Mouse (Mus musculus) layer of hippocampus, adult 18-20 months (tissue): Measurements from ENCODE around the gene Tmem238. TPM values are rescaled to one million over a fixed set of nuclear protein-coding genes. Genes with fewer than 3 reads are reported as not detected.
A peak's percentile ranks its signal among the peaks of the same experiment; 100 is the strongest.
"Not testable (repeated sequence)": the region's sequence is repeated elsewhere in the genome, so short reads cannot be mapped to it uniquely, and the experiment has no call there.

Source experiments
- DNase-seq, 2 experiments: peaks; one replicate each; pipeline ENCODE4 v3.0.0; 2022; ENCODE audit warnings: low spot score in 2 of 2
- long read RNA-seq: library from polyadenylated mRNA; stranded (forward); transcript quantifications from one replicate; pipeline ENCODE4 v2.0.0, GENCODE M21; 2021
- total RNA-seq, 2 experiments: library from RNA; stranded (reverse); gene quantifications; 2 replicates each; pipeline ENCODE4 v1.2.3; 2021

Tmem238 gene
- 1 to 10 TPM; 2.8 to 2.9 TPM for total RNA-seq
- long read RNA-seq, partial matches to known transcripts = 0 of 4 reads
- long read RNA-seq, other reads (novel, unspliced or antisense) = 1 of 4 reads

DNA sequence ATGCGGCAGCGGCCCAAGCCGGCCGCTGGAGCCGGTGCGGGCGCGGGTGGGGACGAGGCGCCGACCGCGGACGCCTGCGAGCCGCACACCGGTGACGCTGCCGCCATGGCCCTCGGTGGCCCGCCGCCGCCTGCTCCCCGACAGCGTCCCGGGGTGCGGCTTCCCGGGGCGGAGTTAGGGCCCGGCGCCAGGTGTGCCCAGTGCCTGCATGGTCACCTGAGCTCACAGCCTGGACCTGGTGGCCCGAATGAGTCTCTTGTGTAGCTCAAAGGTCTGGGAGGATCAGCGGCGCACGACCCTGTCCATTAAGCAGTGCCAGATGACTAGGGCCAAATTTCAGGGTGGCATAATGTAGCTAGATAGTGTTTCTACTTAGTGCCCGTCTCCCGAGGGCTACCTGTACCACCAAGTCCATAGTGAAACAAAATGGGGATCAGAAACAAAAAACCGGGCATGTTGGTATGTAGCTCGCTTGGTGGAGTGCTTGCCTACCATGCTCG is at the start of gene Tmem238:
Gene Tmem238, minus strand, starts transcription at position 221 of the 500 bp plus-strand sequence.
- no peak for DNase-seq

DNA sequence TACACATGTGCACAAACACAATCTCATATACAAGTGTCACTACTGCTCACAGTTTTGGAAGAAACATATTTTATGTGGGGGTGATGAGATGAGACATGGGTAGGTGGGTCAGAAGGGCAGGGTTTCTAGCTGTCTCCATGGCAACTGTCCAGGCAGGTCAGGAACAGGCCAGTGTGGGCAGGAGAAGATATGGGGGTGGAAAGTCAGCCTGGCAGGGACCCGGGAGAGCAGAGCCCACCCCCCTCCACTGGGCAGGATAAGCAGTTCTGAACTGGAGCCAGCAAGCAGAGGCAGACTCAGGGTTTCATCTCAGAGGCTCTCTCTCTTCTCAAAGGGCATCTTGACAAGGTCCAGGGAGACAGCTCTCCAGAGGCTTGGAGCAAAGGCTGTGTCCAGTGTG is 48.2 kb upstream of the Tmem238 start:
- no peak for DNase-seq

DNA sequence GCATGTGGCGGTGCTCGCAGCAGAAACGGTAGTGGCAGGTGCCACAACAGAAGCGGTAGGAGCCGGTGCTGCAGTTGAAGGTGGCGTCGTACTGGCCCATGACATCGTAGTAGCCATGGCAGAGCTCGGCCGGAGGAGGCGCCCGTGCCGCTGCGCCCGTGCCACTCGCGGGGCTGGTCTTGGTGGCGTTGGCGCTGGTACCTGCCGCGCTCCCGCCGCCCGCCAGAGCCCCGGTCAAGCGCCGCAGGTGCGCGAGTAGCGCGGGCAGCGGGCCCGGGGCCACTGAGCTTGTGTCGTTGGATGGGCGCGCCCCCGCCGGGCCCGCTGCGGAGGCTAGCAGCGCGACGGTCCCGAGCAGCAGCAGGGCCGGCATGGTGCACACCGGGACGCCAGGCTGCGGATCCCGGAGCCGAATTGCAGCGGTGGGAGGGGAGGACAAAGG is 46.9 kb upstream of the Tmem238 start:
- DNase-seq = peak in 1 of 2 experiments; percentile 54

DNA sequence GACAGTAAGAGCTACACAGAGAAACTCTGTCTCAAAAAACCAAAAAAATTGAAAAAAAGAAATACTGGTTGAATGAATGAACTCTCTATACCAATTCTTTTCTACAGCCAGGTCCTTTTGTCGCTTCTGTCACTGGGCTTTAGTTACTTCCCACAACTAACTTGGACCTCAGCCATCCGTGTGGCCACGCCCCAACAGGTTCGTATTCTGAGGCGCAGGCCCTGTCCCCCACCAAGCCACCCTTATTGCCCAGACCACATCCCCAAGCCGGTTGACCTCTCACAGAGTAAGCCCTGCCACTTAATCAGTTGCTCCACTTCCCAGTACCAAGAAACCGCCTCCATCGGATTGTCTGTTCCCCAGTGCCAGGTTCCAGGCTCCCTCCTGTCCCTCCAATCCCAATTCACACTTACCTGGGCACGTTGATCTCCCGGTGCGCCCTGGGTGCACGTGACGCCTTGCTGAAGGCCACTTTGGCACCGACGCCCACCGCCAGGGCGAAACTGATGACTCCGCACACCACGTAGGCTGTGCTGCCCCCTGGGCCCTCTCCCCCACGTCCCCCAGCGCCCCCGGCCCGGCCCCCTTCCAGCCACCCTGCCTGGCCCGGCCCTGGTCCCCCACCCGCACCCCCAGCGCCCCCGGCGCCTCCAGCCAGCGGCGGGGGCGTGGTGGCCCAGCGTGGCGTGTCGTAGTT is 46.3 kb upstream of the Tmem238 start:
- no peak for DNase-seq

DNA sequence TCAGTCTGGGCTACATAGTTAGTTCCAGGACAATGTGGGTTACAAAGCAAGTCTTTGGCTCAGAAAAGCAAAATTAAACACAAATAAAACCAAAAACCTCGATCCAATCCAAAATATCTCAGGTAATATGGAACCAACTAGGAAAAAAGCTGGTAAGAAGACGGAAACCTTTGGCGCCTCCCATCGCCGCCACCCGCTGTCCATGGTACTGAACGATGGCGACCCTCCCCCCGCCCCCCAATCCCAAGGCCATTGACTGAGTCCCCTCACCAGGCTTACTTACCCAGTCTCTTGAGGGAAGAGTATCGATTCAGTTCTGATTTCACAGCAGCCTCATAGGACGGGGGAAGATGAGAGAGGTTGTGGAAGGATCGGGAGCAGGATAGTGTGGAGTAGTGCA is 41.0 kb upstream of the Tmem238 start:
- no peak for DNase-seq

DNA sequence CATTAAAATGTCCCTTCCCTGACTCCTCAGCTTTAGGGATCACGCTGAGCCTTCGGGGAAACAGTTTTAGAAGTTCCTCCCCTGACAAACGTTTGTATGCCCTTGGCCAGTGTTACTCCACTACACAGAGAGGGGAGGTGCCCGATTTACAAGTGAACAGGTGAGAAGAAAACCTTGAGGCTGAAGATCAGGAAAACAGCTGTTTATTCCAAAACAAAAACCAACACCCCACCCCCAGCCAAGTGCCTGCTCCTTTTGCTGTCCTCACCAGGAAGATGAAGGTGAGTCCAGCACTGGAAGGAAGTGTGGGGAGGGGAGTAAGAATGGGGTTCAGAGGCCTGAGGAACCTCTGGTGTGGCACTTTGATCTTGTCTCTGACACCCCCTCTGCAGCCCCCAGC is 35.9 kb upstream of the Tmem238 start:
- DNase-seq = no peak

DNA sequence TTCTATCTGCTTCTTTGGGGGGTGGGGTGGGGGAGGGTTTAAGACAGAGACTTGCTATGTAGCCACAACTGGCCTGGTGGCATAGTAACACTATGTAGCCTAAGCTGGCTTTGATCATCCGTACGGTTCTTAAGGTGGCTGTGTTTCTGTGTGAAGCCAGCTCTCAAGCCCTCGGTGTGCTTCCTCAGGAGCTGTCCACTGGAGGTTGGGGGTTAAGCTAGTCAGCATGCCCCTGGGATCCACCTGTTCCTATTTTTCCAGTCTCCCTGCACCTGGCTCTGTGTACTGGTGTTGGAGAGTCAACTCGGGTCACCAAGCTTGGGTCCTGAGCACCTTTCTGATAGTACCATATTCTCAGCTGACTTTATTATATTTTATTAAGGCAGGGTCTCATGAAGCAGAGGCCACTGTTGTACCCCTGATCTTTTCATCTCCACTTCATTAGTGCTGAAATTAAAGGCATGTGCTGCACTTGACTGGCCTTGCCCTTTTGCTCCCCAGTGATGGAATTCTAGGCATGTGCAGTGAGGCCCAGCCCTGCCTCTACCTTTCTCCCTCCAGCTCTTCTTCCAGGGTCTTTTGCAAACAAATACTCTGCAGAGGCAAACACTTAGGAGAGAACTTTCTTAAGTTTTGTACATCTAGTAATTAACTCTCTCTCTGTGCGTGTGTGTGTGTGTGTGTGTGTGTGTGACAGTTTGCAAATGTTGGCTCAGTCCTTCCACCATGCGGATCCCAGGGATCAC is 32.9 kb upstream of the Tmem238 start:
- DNase-seq = no peak

DNA sequence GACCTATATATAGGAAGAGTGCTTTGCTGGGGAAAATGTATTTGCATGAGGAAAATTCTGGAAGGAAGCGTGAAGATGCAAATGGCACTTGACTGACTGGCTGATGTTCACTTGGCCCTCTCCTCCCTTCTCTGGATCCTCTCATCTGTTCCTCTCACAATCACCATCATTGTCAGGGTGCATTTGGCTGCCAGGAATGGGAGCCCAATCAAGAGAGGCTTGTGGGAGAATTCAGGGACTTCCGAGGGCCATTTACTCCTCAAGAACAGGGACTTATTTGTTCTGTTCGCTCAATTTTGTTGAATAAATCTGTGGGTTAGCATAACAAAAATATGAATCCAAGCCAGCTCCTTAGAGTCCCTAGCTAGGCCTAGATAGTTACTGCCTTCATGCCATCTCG is 32.2 kb upstream of the Tmem238 start:
- DNase-seq = peak in 1 of 2 experiments; percentile 53

DNA sequence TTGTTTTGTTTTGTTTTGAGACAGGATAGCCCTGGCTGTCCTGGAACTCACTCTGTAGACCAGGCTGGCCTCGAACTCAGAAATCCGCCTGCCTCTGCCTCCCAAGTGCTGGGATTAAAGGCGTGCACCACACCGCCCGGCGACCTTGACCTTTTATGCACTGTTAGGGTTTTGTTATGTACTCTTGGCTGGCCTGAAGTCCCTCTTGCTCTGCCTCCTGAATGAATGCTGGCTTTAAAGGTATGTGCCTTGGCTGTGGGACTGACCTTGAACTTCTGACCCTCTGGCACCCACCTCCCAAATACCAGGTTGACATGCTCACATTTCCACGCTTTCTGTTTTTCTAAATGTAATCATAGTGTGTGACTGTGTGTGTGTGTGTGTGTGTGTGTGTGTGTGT is 31.5 kb upstream of the Tmem238 start:
- not testable (repeated sequence) for DNase-seq

DNA sequence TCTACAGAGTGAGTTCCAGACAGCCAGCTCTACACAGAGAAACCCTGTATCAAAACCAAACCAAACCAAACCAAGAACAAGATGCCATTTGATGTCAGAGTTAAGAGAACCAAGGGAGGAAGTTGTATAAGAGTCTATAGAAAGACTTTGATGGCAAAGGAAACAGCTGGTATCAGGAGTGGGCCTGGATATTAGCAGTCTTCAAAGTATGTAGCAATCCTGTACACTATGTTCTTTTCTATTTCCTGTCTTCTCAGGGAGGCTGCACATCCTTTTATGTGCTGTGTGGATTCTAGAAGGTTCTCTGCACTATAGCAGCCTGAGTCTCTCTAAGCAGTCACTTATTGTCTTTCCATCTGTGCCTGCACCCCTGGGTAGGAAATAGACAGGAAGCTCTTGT is 27.1 kb upstream of the Tmem238 start:
- no peak for DNase-seq

DNA sequence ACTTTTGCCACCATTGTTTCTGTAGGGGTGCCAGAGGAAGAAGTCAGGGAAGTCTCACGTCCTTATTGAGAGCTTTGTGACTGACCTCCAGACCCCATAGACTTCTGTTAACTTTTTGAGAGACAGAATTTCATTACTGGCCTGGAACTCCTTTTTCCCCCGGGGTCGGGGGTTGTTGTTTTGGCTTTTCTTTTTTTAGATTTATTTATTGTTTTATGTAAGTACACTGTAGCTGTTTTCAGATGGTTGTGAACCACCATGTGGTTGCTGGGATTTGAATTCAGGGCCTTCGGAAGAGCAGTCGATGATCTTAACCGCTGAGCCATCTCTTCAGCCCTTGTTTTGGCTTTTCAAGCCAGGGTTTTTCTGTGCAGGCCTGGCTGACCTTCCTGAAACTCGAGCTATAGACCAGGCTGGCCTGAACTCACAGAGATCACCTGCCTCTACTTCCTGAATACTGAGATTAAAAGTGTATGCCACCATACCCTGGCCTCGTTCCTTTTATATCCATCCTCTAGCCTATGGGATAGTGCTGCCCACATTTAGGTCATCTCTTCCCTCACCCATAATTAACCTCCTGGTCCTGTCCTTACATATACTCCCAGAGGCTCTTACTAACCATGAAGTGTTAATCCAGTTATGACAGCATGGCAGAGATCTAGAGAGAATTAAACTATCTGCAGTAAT is 23.8 kb upstream of the Tmem238 start:
- DNase-seq = no peak

DNA sequence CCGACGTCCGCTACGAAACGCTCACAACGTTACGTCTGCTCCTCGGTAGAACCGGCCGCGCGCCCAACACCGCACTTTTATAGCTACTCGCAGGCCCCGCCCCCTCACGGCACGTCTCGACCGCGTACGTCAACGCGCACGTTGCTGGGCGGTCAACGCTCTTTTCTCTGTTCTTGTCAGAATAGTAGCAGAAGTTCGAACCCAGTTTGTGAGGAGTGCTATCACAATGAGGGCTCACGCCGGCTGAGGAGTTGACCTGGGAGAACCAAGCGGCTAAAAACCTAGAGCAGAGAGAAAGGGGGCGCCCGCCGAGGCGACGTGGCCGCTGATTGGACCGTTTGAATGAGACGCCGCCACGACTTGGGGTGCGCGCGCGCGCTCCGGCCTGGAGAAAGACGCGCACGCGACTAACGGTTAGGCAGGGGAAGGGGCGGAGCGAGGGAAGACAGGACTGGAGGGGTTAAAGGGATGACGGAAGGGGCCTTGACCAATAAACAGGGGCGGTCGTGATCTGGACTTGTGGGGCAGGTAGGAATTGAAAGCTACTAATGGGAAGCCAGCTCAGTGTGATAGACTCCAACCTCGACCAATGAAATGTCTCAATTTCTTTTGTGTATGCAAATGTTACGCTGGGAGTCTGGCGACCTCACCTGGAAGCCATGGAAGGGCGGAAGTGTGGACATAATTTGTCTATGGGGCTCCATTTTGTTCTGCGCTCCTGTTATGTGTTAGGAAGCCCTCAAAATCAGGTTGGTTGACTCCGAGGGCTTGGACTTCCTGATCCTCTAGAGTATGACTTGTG is 23.0 kb upstream of the Tmem238 start, which contains the start of gene Ube2s:
Gene Ube2s, minus strand, starts transcription at position 288 of the 802 bp plus-strand sequence.
- DNase-seq = peak; percentile 97 to 99

DNA sequence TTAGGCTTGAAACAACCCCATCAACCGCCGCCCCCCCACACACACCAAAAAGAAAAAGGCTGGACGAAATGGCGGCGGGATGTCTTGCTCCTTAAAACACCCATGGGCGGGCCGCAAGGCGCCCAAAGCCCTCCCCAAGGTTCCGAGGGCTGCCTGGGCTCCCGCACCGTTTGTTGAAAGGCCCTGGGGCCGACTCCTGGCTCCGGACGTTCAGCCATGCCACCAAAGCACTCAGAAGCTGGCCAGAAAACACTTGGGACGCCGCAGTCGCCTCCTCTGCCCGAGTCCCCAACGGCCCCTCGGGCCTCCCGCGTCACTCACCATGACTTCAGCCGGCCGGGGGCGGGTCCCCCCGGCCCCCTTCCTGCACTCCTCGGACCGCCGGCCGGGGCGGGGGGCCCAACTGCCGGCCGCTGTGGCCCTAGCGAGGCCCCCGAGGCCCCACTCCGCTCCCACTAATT is 22.4 kb upstream of the Tmem238 start:
- DNase-seq = peak in 1 of 2 experiments; percentile 45

DNA sequence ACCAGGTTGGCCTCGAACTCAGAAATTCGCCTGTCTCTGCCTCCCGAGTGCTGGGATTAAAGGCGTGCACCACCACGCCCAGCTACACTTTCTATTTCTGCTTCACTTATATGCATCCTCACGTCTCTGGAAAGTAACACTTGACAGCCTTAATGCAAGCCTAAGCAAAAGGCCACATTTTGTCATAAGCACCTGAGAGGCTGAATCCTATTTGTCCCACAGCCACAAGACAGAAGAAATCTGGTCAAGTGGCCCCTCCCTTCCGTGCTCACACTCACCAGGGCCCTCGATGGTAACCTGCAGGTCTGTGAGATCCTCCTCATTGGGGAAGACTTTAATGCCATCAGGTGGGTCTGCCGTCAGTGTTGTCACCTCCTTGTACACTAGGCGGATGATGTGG is 21.7 kb upstream of the Tmem238 start:
- DNase-seq = not testable (repeated sequence)

DNA sequence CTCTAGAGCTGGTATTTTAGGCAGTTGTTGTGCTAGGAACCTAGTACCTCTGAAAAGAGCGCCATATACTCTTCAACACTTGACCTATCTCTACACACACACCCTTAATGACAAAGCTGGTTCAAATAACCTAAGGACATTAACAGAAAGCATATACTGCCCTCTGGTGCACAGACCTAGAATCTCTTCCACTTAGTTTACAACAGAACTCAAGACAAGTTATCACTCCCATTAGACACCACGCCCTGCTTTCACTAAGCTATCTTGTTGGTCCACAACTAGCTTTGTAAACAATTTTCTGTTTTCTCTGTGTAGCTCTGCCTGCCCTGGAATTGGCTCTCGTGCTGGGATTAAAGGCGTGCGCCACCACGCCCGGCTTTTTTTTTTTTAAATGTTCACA is 17.3 kb upstream of the Tmem238 start:
- peak in 1 of 2 experiments; percentile 66 for DNase-seq

DNA sequence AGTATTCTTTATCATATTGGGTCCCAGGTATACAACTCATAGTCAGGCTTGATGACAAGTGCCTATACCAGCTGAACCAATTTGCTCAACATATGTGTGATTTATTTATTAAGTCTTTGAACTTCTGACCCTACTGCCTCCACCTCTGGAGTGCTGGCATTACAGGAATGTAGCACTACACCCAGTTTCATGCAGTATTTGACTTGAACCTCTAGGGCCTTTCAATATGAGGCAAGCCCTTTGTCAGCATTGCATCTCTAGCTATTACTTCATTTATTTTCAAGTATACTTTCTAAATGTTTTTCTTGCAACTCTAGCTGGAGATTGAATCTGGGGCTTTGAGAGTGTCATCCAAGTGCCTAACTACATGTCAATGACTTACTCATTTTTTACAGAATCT is 12.8 kb upstream of the Tmem238 start:
- DNase-seq = no peak

DNA sequence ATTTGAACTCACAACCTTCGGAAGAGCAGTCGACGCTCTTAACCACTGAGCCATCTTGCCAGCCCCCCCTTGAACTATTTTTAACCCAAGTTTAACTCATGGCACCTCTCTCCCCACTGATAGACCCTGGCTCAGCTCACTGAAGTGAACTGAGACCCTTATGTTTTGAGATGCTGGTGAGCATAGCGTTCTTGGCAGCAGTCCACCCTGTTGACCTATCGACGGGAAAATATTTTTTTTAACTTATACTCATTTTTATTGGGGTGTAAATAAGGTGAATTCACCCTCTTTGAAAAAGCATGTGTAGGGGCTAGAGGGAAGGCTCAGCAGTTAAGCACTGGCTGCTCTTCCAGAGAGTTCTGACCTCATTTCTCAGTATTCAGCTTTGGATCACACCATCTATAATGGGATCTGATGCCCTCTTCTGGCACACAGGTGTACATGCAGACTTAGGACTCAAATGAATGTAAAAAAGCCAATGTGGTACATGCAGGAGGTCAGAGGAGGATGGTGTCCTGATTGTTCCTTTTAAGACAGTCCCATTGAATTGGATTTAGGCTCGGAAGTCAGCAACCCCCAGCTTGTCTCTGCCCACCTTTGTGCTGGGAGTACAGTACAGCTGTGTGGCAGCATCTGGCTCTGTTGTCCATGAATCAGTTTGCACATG is 6.4 kb upstream of the Tmem238 start:
- peak in 1 of 2 experiments; percentile 63 for DNase-seq

DNA sequence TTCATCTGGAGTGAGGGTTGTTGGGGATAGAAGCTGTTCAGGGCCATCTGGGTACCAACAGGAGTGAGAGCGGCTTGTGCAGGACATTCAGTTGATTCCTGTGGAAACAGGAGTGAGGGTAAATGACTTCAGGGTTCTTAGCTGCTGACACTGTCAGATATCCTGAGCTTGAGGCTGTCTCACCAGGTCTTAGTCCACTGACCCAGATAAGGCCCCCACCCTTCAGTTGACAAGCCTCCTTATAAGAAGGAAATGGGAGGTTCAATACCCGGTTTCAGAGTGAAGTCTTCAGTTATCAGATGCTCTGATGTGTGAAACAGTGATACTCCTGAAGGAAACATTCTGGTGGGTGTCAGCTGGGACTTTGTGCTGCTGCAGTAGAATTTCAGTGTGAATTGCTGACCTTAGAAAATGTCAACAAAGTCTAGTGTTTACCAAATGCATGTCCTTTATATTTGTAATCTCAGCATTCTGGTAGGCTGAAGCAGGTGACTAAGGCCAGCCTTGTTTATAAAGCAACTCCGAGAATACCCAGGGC is 5.2 kb upstream of the Tmem238 start:
- DNase-seq = no peak

DNA sequence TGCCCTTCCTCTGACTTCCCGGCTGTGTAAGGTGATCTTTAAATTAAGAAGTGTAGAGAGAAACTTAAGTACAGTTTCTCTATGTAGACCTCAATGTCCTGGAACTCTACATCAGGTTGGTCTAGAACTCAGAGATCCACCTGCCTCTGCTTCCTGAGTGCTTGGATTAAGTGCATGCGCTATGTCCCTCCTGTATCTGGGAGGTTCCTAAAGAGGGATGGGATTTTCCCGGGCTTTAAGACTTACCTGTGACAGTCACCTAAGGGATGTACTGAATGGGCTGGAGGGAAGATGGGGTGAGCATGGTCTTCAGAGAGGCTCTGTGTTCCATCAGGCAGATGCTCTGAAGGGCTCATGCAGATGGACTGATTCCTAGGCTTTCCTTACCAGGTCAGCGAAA is 4.2 kb upstream of the Tmem238 start:
- no peak for DNase-seq

DNA sequence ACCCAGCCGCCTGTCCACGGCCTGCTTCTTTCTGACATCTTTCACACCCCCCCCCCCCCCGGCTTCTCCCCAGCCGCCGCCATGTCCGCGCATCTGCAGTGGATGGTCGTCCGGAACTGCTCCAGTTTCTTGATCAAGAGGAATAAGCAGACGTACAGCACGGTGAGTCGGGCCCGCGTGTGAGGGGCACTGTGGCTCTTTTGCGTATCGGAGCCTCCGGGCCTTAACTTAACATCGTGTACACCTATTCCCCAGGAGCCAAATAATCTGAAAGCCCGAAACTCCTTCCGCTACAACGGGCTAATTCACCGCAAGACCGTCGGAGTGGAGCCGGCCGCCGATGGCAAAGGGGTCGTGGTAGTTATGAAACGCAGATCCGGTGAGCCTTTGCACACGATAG is 3.8 kb upstream of the Tmem238 start:
- not testable (repeated sequence) for DNase-seq
